Mouse (Mus musculus): ENCODE results near the gene Pskh1.

Pskh1 gene

GRCm38 (mm10) chr8:105900180-105900940, at the start of gene Pskh1:
Pskh1 (plus strand) TSS chr8:105900441.
- DNase-seq = peak; percentile 90 to 93

- no peak for DNase-seq
These were observed 49.6 kb upstream of the Pskh1 start for GRCm38 (mm10) chr8:105850611-105851010.

GRCm38 (mm10) chr8:105851651-105852143, 48.5 kb upstream of the Pskh1 start:
- peak; percentile 89 to 92 for DNase-seq

GRCm38 (mm10) chr8:105852146-105852729, 48.0 kb upstream of the Pskh1 start:
- DNase-seq = no peak

- no peak for DNase-seq
These were observed 47.1 kb upstream of the Pskh1 start, which contains the start of gene Cenpt for GRCm38 (mm10) chr8:105853178-105853577. Cenpt (minus strand) TSS chr8:105853278.

- DNase-seq = no peak
These were observed 45.9 kb upstream of the Pskh1 start for GRCm38 (mm10) chr8:105854303-105854702.

- DNase-seq = peak; percentile 92 to 94
These were observed 45.5 kb upstream of the Pskh1 start, which contains the start of gene Thap11 for GRCm38 (mm10) chr8:105854715-105855216. Thap11 (plus strand) TSS chr8:105855132.

GRCm38 (mm10) chr8:105855248-105856167, 44.7 kb upstream of the Pskh1 start:
- DNase-seq = peak; percentile 39 to 47

- DNase-seq = no peak
These were observed 43.9 kb upstream of the Pskh1 start for GRCm38 (mm10) chr8:105856168-105856835.

- DNase-seq = no peak
These were observed 41.7 kb upstream of the Pskh1 start for GRCm38 (mm10) chr8:105858495-105858894.

- DNase-seq = no peak
These were observed 40.9 kb upstream of the Pskh1 start for GRCm38 (mm10) chr8:105859314-105859713.

- DNase-seq = peak; percentile 85 to 94
These were observed 39.9 kb upstream of the Pskh1 start, which contains the start of gene Nutf2 for GRCm38 (mm10) chr8:105860143-105860981. Nutf2 (plus strand) TSS chr8:105860580.

GRCm38 (mm10) chr8:105861951-105862350, 38.3 kb upstream of the Pskh1 start:
- DNase-seq = peak in 1 of 2 experiments; percentile 6

GRCm38 (mm10) chr8:105866364-105867029, 33.7 kb upstream of the Pskh1 start:
- DNase-seq = no peak

GRCm38 (mm10) chr8:105874301-105874700, 25.9 kb upstream of the Pskh1 start:
- no peak for DNase-seq

- DNase-seq = peak; percentile 83 to 88
These were observed 19.3 kb upstream of the Pskh1 start, which contains the start of gene Edc4 for GRCm38 (mm10) chr8:105880754-105881520. Edc4 (plus strand) TSS chr8:105880881.

GRCm38 (mm10) chr8:105889756-105890465, 10.3 kb upstream of the Pskh1 start:
- no peak for DNase-seq

GRCm38 (mm10) chr8:105890870-105891269, 9.4 kb upstream of the Pskh1 start:
- DNase-seq = no peak

GRCm38 (mm10) chr8:105892432-105892831, 7.8 kb upstream of the Pskh1 start:
- DNase-seq = peak; percentile 22 to 39

Measured in thymus, postnatal 36 days (tissue).